Mouse (Mus musculus): ENCODE measurements around the gene Vmn1r24.

- TF ChIP-seq POLR2A (IDR thresholded peaks at IDR 0.05; ENCODE audit: borderline replicate concordance, insufficient read depth, low read length) (no peak), CTCF (IDR thresholded peaks at IDR 0.05; ENCODE audit: borderline replicate concordance, insufficient read depth, low read depth, low read length) (no peak)
These were observed 19.4 kb upstream of the Vmn1r24 start, which contains the start of gene Vmn1r25 for GRCm38 (mm10) chr6:57980710-57981109.

Measured in cerebellum, adult 2 months (tissue).